Mouse (Mus musculus) erythroid progenitor cell, adult 5-6 weeks (primary cell): Measurements from ENCODE around the gene Nod1. TPM values are rescaled to one million over a fixed set of nuclear protein-coding genes. Genes with fewer than 3 reads are reported as not detected.

ENCODE experiments used
- ATAC-seq: replicated peaks from 2 replicates; pipeline ENCODE4 v1.8.0; 2016; ENCODE audit warnings: moderate number of reproducible peaks, mild to moderate bottlenecking, moderate TSS enrichment, inconsistent platforms; ENCODE audit not compliant: poor library complexity, low FRiP score, severe bottlenecking
- total RNA-seq, 2 experiments: library from RNA; stranded (forward) in 1 of 2; stranded (reverse) in 1 of 2; fragments of 150-400 nt in 1 of 2; fragments of 186-747, 209-891 nt in 1 of 2; gene quantifications; 2 replicates each; pipeline versions ENCODE4 v1.2.3 to v1.2.4; 2015 to 2017; ENCODE audit warnings: low replicate concordance in 2 of 2

The Nod1 gene
- total RNA-seq, 2 experiments from 2014 or later = 0.98 to 16.3 TPM

GRCm38 (mm10) chr6:54943753-54944152 lies 28.7 kb downstream of the Nod1 start:
- no peak for ATAC-seq

GRCm38 (mm10) chr6:54943292-54943691 lies 29.1 kb downstream of the Nod1 start:
- ATAC-seq = no peak

DNA sequence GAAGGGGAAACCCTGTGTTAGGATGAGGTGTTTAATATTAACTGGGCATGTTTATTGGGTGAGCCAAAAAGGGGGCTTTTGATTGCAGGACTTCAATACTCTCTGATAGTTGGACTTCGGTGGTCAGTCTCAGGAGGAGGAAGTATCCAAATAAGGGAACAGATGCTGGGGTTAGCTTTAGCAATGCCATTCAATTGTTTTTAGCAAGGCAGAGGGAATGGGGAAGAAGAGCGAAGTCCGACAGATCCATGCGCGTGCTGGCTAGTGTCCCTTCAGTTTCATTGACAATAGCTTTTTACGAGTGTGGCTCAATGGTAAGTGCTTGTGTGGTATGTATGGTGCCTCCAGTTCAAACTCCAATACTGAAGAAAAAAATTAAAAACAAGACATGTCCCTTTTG lies 31.3 kb downstream of the Nod1 start:
- ATAC-seq = no peak

- no peak for ATAC-seq
Observed at GRCm38 (mm10) chr6:54940126-54940525, 32.3 kb downstream of the Nod1 start.

DNA sequence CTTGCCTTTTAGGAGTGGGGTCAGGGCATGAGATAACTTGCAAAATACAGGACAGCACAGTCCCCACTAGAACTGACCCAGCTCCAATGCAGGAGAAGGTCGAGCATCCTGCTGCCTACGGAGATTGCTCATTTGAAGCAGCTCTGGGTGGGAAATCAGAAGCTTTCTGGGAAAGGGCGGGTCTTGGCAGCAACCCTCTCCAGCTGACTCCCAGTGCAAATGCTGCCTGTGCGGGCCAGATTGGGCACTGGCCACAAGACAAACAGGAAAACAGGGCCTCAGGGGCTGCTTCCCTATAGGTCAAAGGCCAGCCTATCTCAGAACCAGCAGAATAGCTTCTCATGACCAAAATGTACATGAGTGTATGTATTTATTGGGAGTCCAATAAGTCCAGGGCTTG lies 32.8 kb downstream of the Nod1 start:
- no peak for ATAC-seq

GRCm38 (mm10) chr6:54936496-54936895 lies 35.9 kb downstream of the Nod1 start:
- no peak for ATAC-seq

DNA sequence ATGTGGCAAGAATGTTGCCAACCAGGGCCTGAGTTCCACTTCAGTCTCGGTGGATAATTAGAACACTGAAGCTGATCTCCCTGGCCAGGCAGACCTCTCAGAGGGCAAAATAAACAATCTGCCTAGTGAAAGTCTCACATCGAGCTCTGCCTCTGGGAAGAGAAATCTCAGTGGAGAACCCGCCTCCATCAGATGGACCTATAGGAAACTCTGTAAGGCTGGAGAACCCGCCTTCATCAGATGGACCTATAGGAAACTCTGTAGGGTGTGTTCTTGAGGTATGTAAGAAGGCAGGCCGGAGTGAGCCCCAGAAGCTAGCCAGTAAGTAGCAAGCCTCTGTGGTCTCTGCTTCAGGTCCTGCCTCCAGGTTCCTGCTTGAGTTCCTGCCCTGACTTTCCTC lies 37.5 kb downstream of the Nod1 start:
- no peak for ATAC-seq

DNA sequence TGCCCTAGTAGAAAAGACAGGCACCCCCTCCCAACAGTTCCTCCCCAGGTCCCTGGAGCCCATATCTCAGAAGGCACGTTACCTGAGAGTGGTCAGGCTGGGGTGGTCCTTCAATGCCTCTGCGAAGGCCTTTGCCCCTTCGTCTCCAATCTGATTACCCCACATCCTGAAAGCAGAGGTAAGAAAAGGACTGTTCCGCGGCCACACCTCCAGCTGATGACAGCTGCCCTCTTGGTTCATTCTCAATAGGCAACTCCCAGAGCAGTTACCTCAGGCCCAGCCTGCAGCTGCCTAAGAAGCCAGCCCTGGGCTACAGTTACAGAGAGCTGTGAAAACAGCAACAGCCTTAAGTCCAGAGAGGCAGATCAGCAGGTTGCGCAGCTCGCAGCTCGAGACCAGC lies 38.1 kb downstream of the Nod1 start:
- no peak for ATAC-seq

GRCm38 (mm10) chr6:54933866-54934265 lies 38.5 kb downstream of the Nod1 start:
- no peak for ATAC-seq

GRCm38 (mm10) chr6:54933216-54933615 lies 39.2 kb downstream of the Nod1 start:
- ATAC-seq = no peak

DNA sequence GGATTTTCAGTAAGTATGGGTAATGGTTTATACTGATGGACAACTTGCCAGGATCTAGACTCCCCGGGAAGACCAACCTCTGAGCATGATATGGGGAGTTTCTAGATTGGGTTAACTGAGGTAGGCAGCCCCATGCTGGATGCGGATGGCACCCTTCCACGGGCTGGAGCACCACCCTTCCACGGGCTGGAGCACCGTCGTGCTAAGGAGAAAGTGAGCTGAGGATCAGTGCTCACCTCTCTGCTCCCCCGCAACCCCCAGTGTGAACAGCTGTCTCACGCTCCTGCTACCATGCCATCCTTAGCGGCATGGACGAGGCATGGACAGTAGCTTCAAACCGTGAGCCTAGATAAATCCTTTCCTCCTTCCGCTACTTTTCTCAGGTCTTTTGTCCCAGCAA lies 39.9 kb downstream of the Nod1 start:
- ATAC-seq = no peak

GRCm38 (mm10) chr6:54931641-54932040 lies 40.8 kb downstream of the Nod1 start:
- ATAC-seq = no peak

- ATAC-seq = no peak
Observed at GRCm38 (mm10) chr6:54927946-54928345, 44.5 kb downstream of the Nod1 start.

- ATAC-seq = no peak
Observed at GRCm38 (mm10) chr6:54926899-54927298, 45.5 kb downstream of the Nod1 start.

- ATAC-seq = no peak
Observed at GRCm38 (mm10) chr6:54925736-54926440, 46.5 kb downstream of the Nod1 start.

DNA sequence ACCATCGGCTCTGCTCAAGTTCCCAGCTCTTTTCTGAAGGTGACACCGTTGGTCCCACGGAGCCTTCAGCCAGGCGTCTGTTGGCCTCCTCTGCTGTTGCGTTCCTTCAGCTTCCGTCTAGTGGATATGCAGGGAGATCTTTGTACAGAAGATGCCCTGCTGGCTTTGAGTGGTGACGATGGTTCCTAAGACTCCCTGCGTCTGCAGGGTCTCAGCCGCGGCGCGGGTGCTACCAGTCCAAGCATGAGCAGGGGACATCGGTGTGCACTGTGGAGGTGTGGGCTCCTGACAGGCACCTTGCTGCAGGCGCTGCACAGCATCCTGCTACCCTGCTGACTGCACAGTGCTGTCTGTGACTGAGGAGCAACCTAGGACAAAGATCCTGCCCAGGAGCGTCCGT lies 47.9 kb downstream of the Nod1 start:
- no peak for ATAC-seq

DNA sequence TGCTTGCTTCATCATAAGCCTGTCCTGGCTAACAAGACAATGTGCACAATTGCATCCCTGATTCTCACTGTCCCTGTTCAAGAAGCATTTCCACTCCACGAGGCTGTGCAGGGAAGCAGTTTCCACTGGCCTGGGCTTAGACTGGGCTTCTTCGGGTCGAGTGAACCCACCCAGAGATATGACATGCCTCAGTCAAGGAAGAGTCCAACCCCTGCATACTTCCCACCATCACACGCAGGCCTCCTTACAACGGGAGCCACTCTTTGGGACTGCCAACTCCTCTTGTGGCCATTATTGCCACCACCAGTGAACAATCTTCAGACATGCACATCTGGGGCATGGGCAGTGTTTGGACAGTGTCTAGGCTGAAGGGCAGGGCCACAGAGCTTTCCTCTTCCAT lies 53.9 kb downstream of the Nod1 start:
- ATAC-seq = no peak

GRCm38 (mm10) chr6:54917523-54917922 lies 54.9 kb downstream of the Nod1 start:
- no peak for ATAC-seq

DNA sequence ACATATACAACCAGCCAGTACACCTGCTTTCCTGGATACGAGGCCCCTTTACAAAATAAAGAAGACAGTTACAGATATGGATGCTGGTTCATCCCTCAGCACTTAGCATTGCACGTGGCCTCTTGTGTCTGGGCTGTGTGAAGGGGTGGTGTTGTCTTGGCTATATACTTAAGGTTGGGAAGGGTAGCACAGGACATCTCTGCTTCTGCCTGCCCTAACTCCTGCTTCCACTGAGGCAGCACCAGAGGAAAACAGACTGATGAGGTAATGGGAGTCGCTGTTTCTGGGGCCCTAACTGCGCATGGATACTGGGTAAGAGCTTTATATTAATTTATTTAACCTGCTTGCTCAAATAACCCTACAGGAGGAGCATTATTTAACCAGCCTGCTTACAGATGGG lies 55.5 kb downstream of the Nod1 start:
- no peak for ATAC-seq

- no peak for ATAC-seq
Observed at GRCm38 (mm10) chr6:54916163-54916562, 56.2 kb downstream of the Nod1 start.

- ATAC-seq = no peak
Observed at GRCm38 (mm10) chr6:54914977-54915376, 57.4 kb downstream of the Nod1 start.
